Mouse (Mus musculus): ENCODE measurements around the gene Casz1. TPM values are rescaled to one million over a fixed set of nuclear protein-coding genes. Genes with fewer than 3 reads are reported as not detected.

Casz1 gene
- polyA plus RNA-seq, 1 experiment: 0.54 TPM

- TF ChIP-seq GATA1 (IDR thresholded peaks at IDR 0.05; ENCODE audit: borderline replicate concordance, low read length): no peak
- no peak for TF ChIP-seq FLI1 (IDR thresholded peaks at IDR 0.05; ENCODE audit: low read length)
- Histone ChIP-seq H3K4me3 (replicated peaks) (no peak overlapping the region), H3K9me3 (no peaks in the 10 kb centered on the region), H3K27me3 (replicated peaks) (peaks cover 70% of the 10 kb centered on the region), H3K4me1 (no peaks in the 10 kb centered on the region), H3K36me3 (replicated peaks; ENCODE audit: low read length) (no peaks in the 10 kb centered on the region)
Measured at GRCm38 (mm10) chr4:148837046-148837445, 32.8 kb downstream of the Casz1 start.

DNA sequence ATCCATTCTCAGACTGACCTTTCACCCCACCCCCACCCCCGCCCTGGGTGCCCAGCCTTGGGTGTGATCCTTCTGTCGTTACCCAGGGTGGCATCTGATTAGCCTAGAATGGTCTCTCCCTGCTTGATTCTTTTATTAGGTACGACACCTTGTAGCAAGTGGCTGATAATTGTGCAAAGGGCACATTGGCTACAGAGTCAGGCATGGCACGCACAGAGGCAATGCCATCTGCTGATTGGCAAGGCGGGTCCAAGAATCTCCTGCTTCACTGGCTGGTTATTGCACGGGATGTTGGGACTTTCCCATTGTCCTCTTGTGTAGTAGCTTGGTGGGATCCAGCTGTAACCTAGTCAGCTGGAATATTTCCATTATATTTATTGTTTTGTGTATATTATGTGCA is 33.4 kb downstream of the Casz1 start:
- Histone ChIP-seq H3K4me3 (replicated peaks) (no peak overlapping the region), H3K36me3 (replicated peaks; ENCODE audit: low read length) (no peaks in the 10 kb centered on the region), H3K27me3 (replicated peaks) (peaks cover 70% of the 10 kb centered on the region), H3K4me1 (no peaks in the 10 kb centered on the region), H3K9me3 (no peaks in the 10 kb centered on the region)
- TF ChIP-seq GATA1 (IDR thresholded peaks at IDR 0.05; ENCODE audit: borderline replicate concordance, low read length): no peak
- no peak for TF ChIP-seq FLI1 (IDR thresholded peaks at IDR 0.05; ENCODE audit: low read length)

DNA sequence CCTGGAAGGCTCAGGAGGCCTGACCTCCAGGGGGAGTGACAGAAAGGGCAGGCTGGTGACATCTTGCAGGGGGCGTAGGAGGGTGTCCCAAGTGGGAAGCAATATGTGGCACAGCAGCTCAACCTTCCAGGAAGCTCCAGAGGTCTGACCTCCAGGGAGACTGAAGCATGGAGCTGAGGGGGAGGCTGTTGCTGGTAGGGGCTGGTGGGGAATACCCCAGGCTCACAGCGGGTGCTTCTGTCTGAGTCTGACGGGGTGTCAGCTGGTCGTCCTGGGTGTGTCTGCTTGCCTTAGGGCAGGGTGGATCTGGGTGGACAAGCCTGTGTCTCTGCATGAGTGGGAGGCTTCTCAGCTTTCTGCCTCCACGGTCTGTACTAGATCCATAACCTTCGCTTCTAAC is 38.1 kb downstream of the Casz1 start:
- H3K27me3 ChIP-seq (replicated peaks): peaks cover 79% of the 10 kb centered on the region
- no peak for TF ChIP-seq GATA1 (IDR thresholded peaks at IDR 0.05; ENCODE audit: borderline replicate concordance, low read length)
- TF ChIP-seq FLI1 (IDR thresholded peaks at IDR 0.05; ENCODE audit: low read length): no peak
- no peaks in the 10 kb centered on the region for H3K9me3 ChIP-seq
- no peaks in the 10 kb centered on the region for H3K4me1 ChIP-seq
- no peak overlapping the region for H3K4me3 ChIP-seq (replicated peaks)
- H3K36me3 ChIP-seq (replicated peaks; ENCODE audit: low read length): no peaks in the 10 kb centered on the region

- no peak for TF ChIP-seq FLI1 (IDR thresholded peaks at IDR 0.05; ENCODE audit: low read length)
- no peak for TF ChIP-seq GATA1 (IDR thresholded peaks at IDR 0.05; ENCODE audit: borderline replicate concordance, low read length)
- no peak overlapping the region for H3K4me3 ChIP-seq (replicated peaks)
- no peaks in the 10 kb centered on the region for H3K9me3 ChIP-seq
- 0 out of 2 replicates have a peak, but pooled peaks cover 5% of the 10 kb centered on the region for H3K4me1 ChIP-seq
- H3K27me3 ChIP-seq (replicated peaks): peaks cover 82% of the 10 kb centered on the region
- H3K36me3 ChIP-seq (replicated peaks; ENCODE audit: low read length): no peaks in the 10 kb centered on the region
Measured at GRCm38 (mm10) chr4:148844921-148845320, 40.7 kb downstream of the Casz1 start.

DNA sequence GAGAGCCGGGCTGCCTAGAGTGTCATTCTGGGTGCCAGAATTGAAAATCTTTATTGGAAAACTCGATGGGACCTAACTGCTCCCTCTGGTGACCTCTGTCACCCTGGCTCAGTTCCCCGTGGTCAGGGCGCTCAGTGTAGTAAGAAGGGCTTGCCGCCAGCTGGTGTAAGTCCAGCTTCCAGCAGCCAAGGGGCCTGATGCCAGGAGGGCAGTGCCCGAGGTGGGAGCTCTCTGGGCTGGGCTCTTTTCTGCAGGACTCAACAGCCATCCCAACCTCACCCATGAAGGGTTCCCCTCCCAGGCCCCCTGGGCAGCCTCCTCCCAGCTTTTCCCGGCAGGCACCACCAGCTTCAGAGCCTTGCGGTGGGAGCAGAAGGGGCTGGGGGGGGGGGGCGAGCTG is 42.0 kb downstream of the Casz1 start:
- no peak for TF ChIP-seq FLI1 (IDR thresholded peaks at IDR 0.05; ENCODE audit: low read length)
- no peak for TF ChIP-seq GATA1 (IDR thresholded peaks at IDR 0.05; ENCODE audit: borderline replicate concordance, low read length)
- Histone ChIP-seq H3K9me3 (no peaks in the 10 kb centered on the region), H3K4me3 (replicated peaks) (no peak overlapping the region), H3K36me3 (replicated peaks; ENCODE audit: low read length) (no peaks in the 10 kb centered on the region), H3K4me1 (peaks cover 8% of the 10 kb centered on the region; the same call in 1 of the 2 replicates), H3K27me3 (replicated peaks) (peaks cover 82% of the 10 kb centered on the region)

DNA sequence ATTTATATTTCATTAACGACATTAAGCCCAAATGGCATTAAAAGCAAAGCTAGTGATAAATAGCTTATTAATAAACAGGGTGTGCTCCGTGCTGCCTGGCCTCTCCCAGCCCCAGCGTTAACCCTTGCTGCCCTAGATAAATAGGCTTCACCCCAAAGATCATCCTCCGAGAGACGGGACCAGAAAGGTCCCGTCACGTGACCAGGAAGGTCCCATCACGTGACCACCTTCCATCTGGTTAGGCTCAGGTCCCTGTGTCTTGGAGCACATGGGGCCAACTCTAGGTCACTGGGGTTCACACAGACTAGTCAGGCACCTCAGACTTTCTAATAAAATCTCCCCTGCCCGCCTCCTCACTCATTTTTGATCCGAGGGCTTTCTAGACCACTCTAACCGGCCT is 42.5 kb downstream of the Casz1 start:
- TF ChIP-seq GATA1 (IDR thresholded peaks at IDR 0.05; ENCODE audit: borderline replicate concordance, low read length) (no peak), FLI1 (IDR thresholded peaks at IDR 0.05; ENCODE audit: low read length) (no peak)
- H3K27me3 ChIP-seq (replicated peaks): peaks cover 81% of the 10 kb centered on the region

DNA sequence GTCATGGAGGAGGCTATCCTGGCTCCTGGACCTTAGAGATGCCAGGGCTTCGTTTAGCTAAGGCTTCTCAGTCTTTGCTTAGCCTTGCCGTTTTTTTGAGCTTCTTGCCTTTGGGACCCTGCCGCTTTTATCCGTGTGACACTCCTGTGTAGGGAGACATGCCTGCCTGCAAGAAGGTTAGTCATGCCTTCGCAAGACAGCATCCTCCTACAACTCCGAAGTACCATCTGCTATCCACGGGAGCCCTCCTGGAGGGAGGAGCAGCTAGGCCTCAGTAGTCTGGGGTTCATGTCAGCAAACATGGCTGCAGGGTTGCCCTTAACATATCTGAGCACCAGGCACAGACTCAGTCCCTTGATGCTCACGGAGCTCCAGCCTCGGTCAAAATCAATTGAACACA is 43.4 kb downstream of the Casz1 start:
- no peak for TF ChIP-seq FLI1 (IDR thresholded peaks at IDR 0.05; ENCODE audit: low read length)
- TF ChIP-seq GATA1 (IDR thresholded peaks at IDR 0.05; ENCODE audit: borderline replicate concordance, low read length): no peak
- H3K9me3 ChIP-seq: no peaks in the 10 kb centered on the region
- peaks cover 8% of the 10 kb centered on the region; the same call in 1 of the 2 replicates for H3K4me1 ChIP-seq
- H3K4me3 ChIP-seq (replicated peaks): no peak overlapping the region
- peaks cover 80% of the 10 kb centered on the region for H3K27me3 ChIP-seq (replicated peaks)
- no peaks in the 10 kb centered on the region for H3K36me3 ChIP-seq (replicated peaks; ENCODE audit: low read length)

More for the DNA sequence above, 42.5 kb downstream of the Casz1 start:
- Histone ChIP-seq H3K9me3 (no peaks in the 10 kb centered on the region), H3K36me3 (replicated peaks; ENCODE audit: low read length) (no peaks in the 10 kb centered on the region), H3K4me3 (replicated peaks) (no peak overlapping the region), H3K4me1 (peaks cover 8% of the 10 kb centered on the region; the same call in 1 of the 2 replicates)

- H3K4me3 ChIP-seq (replicated peaks): peak overlapping the region; percentile 11
- H3K9me3 ChIP-seq: no peaks in the 10 kb centered on the region
- H3K27me3 ChIP-seq (replicated peaks): peaks cover 73% of the 10 kb centered on the region
- TF ChIP-seq GATA1 (IDR thresholded peaks at IDR 0.05; ENCODE audit: borderline replicate concordance, low read length) (no peak), FLI1 (IDR thresholded peaks at IDR 0.05; ENCODE audit: low read length) (no peak)
- peaks cover 8% of the 10 kb centered on the region; the same call in 1 of the 2 replicates for H3K4me1 ChIP-seq
- no peaks in the 10 kb centered on the region for H3K36me3 ChIP-seq (replicated peaks; ENCODE audit: low read length)
Measured at GRCm38 (mm10) chr4:148849437-148849836, 45.2 kb downstream of the Casz1 start.

- TF ChIP-seq FLI1 (IDR thresholded peaks at IDR 0.05; ENCODE audit: low read length): no peak
- TF ChIP-seq GATA1 (IDR thresholded peaks at IDR 0.05; ENCODE audit: borderline replicate concordance, low read length): no peak
- H3K27me3 ChIP-seq (replicated peaks): peaks cover 70% of the 10 kb centered on the region
Measured at GRCm38 (mm10) chr4:148853057-148853456, 48.8 kb downstream of the Casz1 start.

DNA sequence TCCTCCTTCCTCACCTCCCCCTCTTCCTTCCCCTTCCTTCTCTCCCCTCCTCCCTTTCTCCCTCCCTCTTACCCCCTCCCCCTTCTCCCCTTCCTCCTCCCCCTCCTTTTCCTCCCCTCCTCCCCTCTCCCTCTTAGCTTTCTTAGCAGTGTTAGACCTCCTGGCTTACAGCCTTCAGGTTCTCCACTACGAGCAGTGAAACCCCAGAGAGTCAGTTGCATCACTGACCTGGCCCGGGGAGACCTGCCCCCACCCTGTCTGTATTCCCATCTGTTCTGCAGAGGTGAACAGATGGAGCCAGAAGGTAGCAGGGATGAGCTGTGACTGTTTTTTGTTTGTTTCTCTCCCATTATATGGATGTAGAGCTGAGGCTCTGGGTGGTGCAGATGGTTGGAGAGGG is 49.9 kb downstream of the Casz1 start:
- H3K9me3 ChIP-seq: no peaks in the 10 kb centered on the region
- TF ChIP-seq GATA1 (IDR thresholded peaks at IDR 0.05; ENCODE audit: borderline replicate concordance, low read length) (no peak), FLI1 (IDR thresholded peaks at IDR 0.05; ENCODE audit: low read length) (no peak)
- H3K36me3 ChIP-seq (replicated peaks; ENCODE audit: low read length): no peaks in the 10 kb centered on the region
- peaks cover 7% of the 10 kb centered on the region; the same call in 1 of the 2 replicates for H3K4me1 ChIP-seq
- H3K4me3 ChIP-seq (replicated peaks): no peak overlapping the region
- H3K27me3 ChIP-seq (replicated peaks): peaks cover 72% of the 10 kb centered on the region

More at GRCm38 (mm10) chr4:148853057-148853456, 48.8 kb downstream of the Casz1 start:
- Histone ChIP-seq H3K4me1 (peaks cover 8% of the 10 kb centered on the region; the same call in 1 of the 2 replicates), H3K36me3 (replicated peaks; ENCODE audit: low read length) (no peaks in the 10 kb centered on the region), H3K9me3 (no peaks in the 10 kb centered on the region), H3K4me3 (replicated peaks) (no peak overlapping the region)

GRCm38 (mm10) chr4:148855527-148855926 is 51.3 kb downstream of the Casz1 start:
- Histone ChIP-seq H3K36me3 (replicated peaks; ENCODE audit: low read length) (no peaks in the 10 kb centered on the region), H3K27me3 (replicated peaks) (peaks cover 78% of the 10 kb centered on the region), H3K4me3 (replicated peaks) (no peak overlapping the region), H3K9me3 (no peaks in the 10 kb centered on the region), H3K4me1 (no peaks in the 10 kb centered on the region)
- no peak for TF ChIP-seq GATA1 (IDR thresholded peaks at IDR 0.05; ENCODE audit: borderline replicate concordance, low read length)
- TF ChIP-seq FLI1 (IDR thresholded peaks at IDR 0.05; ENCODE audit: low read length): no peak
